Mouse (Mus musculus): ENCODE measurements around the gene Mrpl1. TPM values are rescaled to one million over a fixed set of nuclear protein-coding genes. Genes with fewer than 3 reads are reported as not detected.
A peak's percentile ranks its signal among the peaks of the same experiment; 100 is the strongest.

Mrpl1 gene
- 0.77 and 1.3 TPM in 2 replicates for polyA plus RNA-seq (2012; rRNA removed)

DNA sequence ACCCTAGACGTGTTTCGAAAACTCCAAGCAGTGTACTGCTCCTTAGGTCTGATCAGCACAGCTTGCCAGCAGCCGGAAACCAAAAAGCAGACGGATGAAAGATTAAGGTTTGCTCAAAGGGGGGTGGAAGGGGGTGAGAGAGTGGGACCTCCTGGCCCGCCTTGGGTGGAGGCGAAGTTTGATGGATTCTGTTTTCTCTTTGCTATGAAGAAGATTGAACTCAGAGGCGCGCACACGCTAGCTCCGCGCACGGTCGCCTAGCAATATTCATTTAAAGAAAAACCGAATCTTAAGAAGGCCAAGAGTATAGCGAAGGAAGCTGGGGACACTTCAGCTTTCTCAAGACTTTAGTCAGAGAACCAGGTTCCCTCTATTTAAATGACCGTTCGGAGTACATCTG lies at the start of gene Mrpl1:
TSS of gene Mrpl1 (plus strand) at position 35 of the 400 bp plus-strand sequence.
- TF ChIP-seq CTCF (IDR thresholded peaks at IDR 0.05; ENCODE audit: extremely low read depth, insufficient read length, insufficient replicate concordance, low read depth, low read length), result no peak
- peak; percentile 23; the same call in 1 of the 2 replicates for TF ChIP-seq POLR2A (IDR thresholded peaks at IDR 0.05; ENCODE audit: low read depth, low read length)
- H3K27me3 ChIP-seq (ENCODE audit: control insufficient read depth, insufficient read depth, low read length), result no peaks in the 10 kb centered on the region
- H3K27ac ChIP-seq (ENCODE audit: insufficient read depth, low read depth, low read length), result peak within 1 kb of the TSS; percentile 74
- H3K4me3 ChIP-seq (ENCODE audit: low read depth, low read length), result peak within 1 kb of the TSS; percentile 90
- 0 out of 2 replicates have a peak, but pooled peaks cover 3% of the 10 kb centered on the region for H3K4me1 ChIP-seq (ENCODE audit: control insufficient read depth, insufficient read depth, insufficient read length, low read length)
- WGBS, result under 1% methylated on average over 17 of the region's 17 CpGs
- 0 out of 2 replicates have a peak, but pooled peaks cover 4% of the 10 kb centered on the region for H3K36me3 ChIP-seq (ENCODE audit: control insufficient read depth, insufficient read depth, low read length)

DNA sequence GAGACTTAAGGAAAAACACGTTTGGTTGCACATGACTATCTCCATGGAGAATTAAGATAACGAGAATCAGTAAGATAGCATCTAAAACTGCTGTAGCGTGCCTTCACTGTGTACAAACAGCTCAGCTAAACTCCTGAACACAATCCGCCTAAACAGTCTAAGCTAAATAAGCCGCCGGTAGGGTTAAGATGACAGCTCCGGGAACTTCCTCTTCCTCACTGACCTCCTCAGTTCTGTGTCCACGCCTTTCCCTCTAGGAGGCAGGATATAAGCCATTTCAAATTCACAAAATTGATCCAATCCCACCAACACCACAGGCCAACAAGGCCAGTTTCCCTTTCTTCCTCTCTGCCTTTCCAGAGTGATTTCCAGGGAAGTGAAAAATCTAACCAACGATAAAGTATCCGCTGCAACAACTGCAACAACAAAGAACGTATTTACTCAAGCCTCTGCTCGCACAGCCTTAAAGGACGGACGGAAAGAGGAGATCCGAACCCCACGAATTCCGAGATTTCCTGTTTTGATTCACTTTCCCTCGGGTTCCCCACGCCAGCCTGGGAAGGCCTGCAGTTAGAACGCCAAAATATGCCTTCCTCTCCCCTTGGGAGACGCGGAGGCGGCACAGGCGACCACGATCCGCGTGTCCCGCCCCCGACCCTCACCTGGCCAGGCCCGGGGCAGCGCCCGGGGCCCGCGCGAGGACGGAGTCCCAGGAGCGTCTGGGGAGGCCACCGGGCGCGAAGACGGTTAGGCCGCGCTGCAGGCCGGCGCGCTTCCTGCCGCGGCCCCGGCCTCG lies 48.6 kb upstream of the Mrpl1 start:
- H3K4me3 ChIP-seq (ENCODE audit: low read depth, low read length), result peak overlapping the region; percentile 95
- H3K4me1 ChIP-seq (ENCODE audit: control insufficient read depth, insufficient read depth, insufficient read length, low read length), result no peaks in the 10 kb centered on the region
- no peak for TF ChIP-seq POLR2A (IDR thresholded peaks at IDR 0.05; ENCODE audit: low read depth, low read length)
- TF ChIP-seq CTCF (IDR thresholded peaks at IDR 0.05; ENCODE audit: extremely low read depth, insufficient read length, insufficient replicate concordance, low read depth, low read length), result no peak
- peak overlapping the region; percentile 77 for H3K27ac ChIP-seq (ENCODE audit: insufficient read depth, low read depth, low read length)
- WGBS, result under 1% methylated on average over 50 of the region's 50 CpGs
- H3K27me3 ChIP-seq (ENCODE audit: control insufficient read depth, insufficient read depth, low read length), result no peaks in the 10 kb centered on the region
- no peaks in the 10 kb centered on the region for H3K36me3 ChIP-seq (ENCODE audit: control insufficient read depth, insufficient read depth, low read length)

DNA sequence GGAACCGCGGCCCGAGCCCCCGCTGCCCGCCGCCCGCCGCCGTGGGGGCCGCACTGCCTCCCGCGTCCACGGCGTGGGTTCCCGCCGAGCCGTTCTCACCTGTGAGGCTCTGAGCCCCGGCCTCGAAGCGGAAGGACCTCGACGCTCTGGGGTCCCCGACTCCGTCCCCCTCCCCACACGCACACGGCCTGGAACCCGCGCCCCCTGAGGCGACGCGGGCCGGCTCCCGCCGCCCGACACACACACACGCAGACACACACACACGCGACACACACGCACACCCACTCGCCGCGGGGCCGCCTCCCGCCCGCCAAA lies 48.1 kb upstream of the Mrpl1 start:
- Histone ChIP-seq H3K4me3 (ENCODE audit: low read depth, low read length) (peak overlapping the region; percentile 95), H3K27me3 (ENCODE audit: control insufficient read depth, insufficient read depth, low read length) (no peaks in the 10 kb centered on the region), H3K36me3 (ENCODE audit: control insufficient read depth, insufficient read depth, low read length) (no peaks in the 10 kb centered on the region), H3K4me1 (ENCODE audit: control insufficient read depth, insufficient read depth, insufficient read length, low read length) (no peaks in the 10 kb centered on the region), H3K27ac (ENCODE audit: insufficient read depth, low read depth, low read length) (peak overlapping the region; percentile 77)
- under 1% methylated on average over 44 of the region's 45 CpGs for WGBS
- TF ChIP-seq POLR2A (IDR thresholded peaks at IDR 0.05; ENCODE audit: low read depth, low read length), result no peak
- TF ChIP-seq CTCF (IDR thresholded peaks at IDR 0.05; ENCODE audit: extremely low read depth, insufficient read length, insufficient replicate concordance, low read depth, low read length), result no peak

DNA sequence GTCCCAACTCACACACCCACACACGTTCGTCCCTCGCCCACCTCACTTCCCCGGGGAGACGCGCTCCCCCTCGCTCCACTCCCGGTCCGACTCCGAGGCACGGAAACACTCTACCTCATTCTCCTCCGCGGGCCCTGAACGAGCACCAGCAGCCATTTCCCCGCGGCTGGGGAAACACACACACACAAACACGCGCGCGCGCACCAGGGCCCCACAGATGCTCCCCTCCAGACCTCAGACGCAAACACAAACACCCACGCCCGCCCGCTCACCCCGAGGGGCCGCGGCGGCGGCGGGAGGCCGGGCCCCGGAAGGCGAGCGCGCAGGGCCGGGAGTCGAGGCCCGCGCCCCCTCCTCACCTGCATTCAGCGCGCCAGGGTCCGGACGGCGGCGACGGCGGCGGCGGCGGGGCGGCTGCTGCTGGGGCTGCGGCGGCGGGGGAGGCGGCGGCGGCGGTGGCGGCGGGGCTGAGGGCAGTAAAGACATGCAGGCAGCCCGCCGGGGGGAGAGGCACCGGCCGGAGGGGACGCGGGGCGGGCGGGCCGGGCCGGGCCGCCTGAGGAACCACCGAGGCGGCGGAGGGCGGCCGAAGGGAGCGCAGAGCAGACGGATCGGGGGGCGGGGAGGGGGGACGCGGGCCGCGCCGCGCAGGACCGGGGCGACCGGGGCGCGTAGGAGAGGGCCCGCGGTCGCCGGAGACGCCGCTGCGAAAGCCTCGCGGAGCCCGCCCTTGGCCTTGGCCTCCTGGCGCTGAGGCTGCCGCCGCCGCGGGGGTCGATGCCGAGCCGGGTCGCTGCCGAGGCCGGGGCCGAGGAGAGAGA lies 47.5 kb upstream of the Mrpl1 start:
- under 1% methylated on average over 95 of the region's 114 CpGs for WGBS
- Histone ChIP-seq H3K27ac (ENCODE audit: insufficient read depth, low read depth, low read length) (peak overlapping the region; percentile 99), H3K4me1 (ENCODE audit: control insufficient read depth, insufficient read depth, insufficient read length, low read length) (no peaks in the 10 kb centered on the region), H3K27me3 (ENCODE audit: control insufficient read depth, insufficient read depth, low read length) (no peaks in the 10 kb centered on the region), H3K4me3 (ENCODE audit: low read depth, low read length) (peak overlapping the region; percentile 95), H3K36me3 (ENCODE audit: control insufficient read depth, insufficient read depth, low read length) (no peaks in the 10 kb centered on the region)
- no peak for TF ChIP-seq CTCF (IDR thresholded peaks at IDR 0.05; ENCODE audit: extremely low read depth, insufficient read length, insufficient replicate concordance, low read depth, low read length)
- no peak for TF ChIP-seq POLR2A (IDR thresholded peaks at IDR 0.05; ENCODE audit: low read depth, low read length)

DNA sequence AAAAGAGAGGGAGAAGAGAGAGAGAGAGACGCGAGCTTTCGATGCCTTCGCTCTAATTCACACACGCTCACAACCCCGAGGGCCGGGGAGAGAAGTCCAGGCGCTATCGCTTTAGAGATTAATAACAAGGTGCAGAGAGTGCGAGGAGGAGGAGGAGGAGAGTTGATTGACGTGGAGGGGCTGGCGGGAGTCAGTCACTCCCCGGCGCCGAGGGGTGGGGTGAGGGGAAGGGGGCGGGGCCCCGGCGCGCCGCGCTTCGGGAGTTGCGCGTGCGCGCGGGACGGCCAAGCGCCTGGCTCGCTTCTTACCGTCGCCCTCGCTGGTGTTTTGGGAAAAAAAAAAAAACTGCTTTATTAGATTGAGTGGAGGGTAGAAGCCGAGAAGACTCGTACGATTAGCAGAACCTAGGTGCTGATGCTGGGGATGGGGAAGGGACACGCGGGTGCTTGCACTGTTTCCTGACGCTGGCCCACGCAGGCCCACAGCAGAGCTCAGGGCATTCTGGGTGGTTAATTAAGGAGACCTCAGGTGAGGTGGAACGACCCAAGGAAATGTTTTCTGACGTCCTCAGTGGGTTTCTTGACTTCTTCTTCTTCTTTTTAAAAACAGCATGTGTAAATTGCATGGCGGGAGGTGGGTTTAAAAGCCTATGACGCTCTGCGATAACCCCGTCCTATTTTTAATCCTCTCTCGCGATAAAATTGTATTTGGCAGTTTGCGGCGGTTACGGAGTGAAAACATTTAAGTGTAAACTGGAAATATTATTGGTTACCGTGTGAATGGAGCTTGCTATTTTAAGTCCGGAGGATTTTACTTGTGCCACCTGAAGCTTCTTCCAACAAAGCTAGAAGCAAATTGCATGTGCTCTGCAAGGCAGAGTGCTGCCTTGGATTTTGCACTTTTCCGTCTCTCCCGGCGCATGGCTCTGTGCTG lies 46.6 kb upstream of the Mrpl1 start:
- peak; percentile 84 for TF ChIP-seq POLR2A (IDR thresholded peaks at IDR 0.05; ENCODE audit: low read depth, low read length)
- TF ChIP-seq CTCF (IDR thresholded peaks at IDR 0.05; ENCODE audit: extremely low read depth, insufficient read length, insufficient replicate concordance, low read depth, low read length), result no peak
- Histone ChIP-seq H3K4me1 (ENCODE audit: control insufficient read depth, insufficient read depth, insufficient read length, low read length) (no peaks in the 10 kb centered on the region), H3K4me3 (ENCODE audit: low read depth, low read length) (peak overlapping the region; percentile 95), H3K36me3 (ENCODE audit: control insufficient read depth, insufficient read depth, low read length) (no peaks in the 10 kb centered on the region), H3K27ac (ENCODE audit: insufficient read depth, low read depth, low read length) (peak overlapping the region; percentile 99), H3K27me3 (ENCODE audit: control insufficient read depth, insufficient read depth, low read length) (no peaks in the 10 kb centered on the region)
- under 1% methylated on average over 56 of the region's 56 CpGs for WGBS

DNA sequence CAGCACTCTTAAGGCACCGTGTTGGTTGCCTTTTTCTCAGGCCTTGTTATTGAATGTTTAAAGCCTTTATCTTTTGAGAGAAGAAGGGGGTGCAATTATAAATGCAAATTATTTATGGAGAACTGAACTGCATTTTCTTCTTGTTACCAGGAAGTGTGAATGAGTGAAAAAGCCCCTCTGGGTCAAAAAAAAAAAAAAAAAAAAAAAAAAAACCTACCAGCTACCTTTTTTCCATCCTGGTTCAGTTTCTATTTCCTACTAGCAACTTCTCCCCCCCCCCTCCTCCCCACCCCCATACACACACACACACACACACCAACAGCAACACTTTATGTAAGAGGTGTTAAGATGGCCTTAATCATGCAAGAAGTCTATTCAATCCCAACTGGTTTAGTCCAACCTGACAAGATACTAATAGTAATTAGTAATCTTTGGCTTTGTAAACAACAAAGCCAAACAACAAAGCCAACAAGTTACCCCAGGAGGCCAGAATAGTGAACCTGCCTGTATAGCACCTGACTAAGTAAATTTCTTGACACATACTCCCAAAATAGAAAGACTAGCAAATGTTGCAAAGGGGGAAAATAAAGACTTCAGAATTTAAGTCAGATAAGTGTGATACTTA lies 45.8 kb upstream of the Mrpl1 start:
- peak overlapping the region; percentile 95 for H3K4me3 ChIP-seq (ENCODE audit: low read depth, low read length)
- peak overlapping the region; percentile 86 for H3K27ac ChIP-seq (ENCODE audit: insufficient read depth, low read depth, low read length)
- WGBS, result 0% methylated on average over 1 of the region's 1 CpGs
- no peaks in the 10 kb centered on the region for H3K27me3 ChIP-seq (ENCODE audit: control insufficient read depth, insufficient read depth, low read length)
- H3K4me1 ChIP-seq (ENCODE audit: control insufficient read depth, insufficient read depth, insufficient read length, low read length), result no peaks in the 10 kb centered on the region
- TF ChIP-seq CTCF (IDR thresholded peaks at IDR 0.05; ENCODE audit: extremely low read depth, insufficient read length, insufficient replicate concordance, low read depth, low read length), result no peak
- no peak for TF ChIP-seq POLR2A (IDR thresholded peaks at IDR 0.05; ENCODE audit: low read depth, low read length)
- H3K36me3 ChIP-seq (ENCODE audit: control insufficient read depth, insufficient read depth, low read length), result no peaks in the 10 kb centered on the region

All from small intestine, adult 2 months (tissue).